Mouse (Mus musculus) CH12.LX (cell line): ENCODE measurements around the gene N4bp2l1. TPM values are rescaled to one million over a fixed set of nuclear protein-coding genes. Genes with fewer than 3 reads are reported as not detected.

Experiments used
- DNase-seq: peaks from one replicate; pipeline ENCODE4 v3.0.0-alpha.2; 2013; ENCODE audit errors: extremely low read depth
- H3K27ac ChIP-seq: 2 replicates; pipeline ENCODE4 v1.5.1; 2012; ENCODE audit warnings: low read depth, mild to moderate bottlenecking, control low read depth, moderate library complexity; ENCODE audit not compliant: insufficient read depth
- H3K27me3 ChIP-seq: replicated peaks from 2 replicates; pipeline ENCODE3; 2012; ENCODE audit warnings: inconsistent platforms
- H3K36me3 ChIP-seq, 2 experiments: replicated peaks in 1 of 2; 2 replicates each; pipeline versions ENCODE3 to v1.6.1; 2012; ENCODE audit warnings: inconsistent platforms in 1 of 2, low read length in 1 of 2, mild to moderate bottlenecking in 1 of 2, mixed read lengths in 1 of 2, moderate library complexity in 1 of 2; ENCODE audit not compliant: control insufficient read depth in 1 of 2, insufficient read depth in 1 of 2
- H3K4me1 ChIP-seq, 2 experiments: 2 replicates each; pipeline ENCODE4 v1.6.1; 2012; ENCODE audit warnings: inconsistent platforms in 1 of 2, moderate library complexity in 1 of 2; ENCODE audit not compliant: insufficient read depth in 2 of 2, control insufficient read depth in 1 of 2
- H3K4me2 ChIP-seq: 2 replicates; pipeline ENCODE4 v1.6.1; 2012; ENCODE audit warnings: low read depth, mild to moderate bottlenecking, control low read depth; ENCODE audit not compliant: poor library complexity, insufficient read depth, severe bottlenecking
- H3K4me3 ChIP-seq, 3 experiments: fragments of 150-350 bp in 1 of 3; sonication (generic) in 1 of 3; replicated peaks in 1 of 3; 2 replicates each; pipeline versions ENCODE3 to v1.5.1; 2011 to 2012; ENCODE audit warnings: low read depth in 2 of 3, low read length in 2 of 3, mild to moderate bottlenecking in 2 of 3, moderate library complexity in 2 of 3, control low read depth in 1 of 3, improper control_type of control experiment in 1 of 3, inconsistent platforms in 1 of 3, mixed read lengths in 1 of 3; ENCODE audit not compliant: poor library complexity in 1 of 3
- H3K79me2 ChIP-seq: replicated peaks from 2 replicates; pipeline ENCODE4 v1.6.1; 2012; ENCODE audit warnings: mild to moderate bottlenecking, moderate library complexity; ENCODE audit not compliant: control insufficient read depth, poor library complexity, insufficient read depth, severe bottlenecking; ENCODE audit errors: extremely low read depth
- H3K9ac ChIP-seq: 2 replicates; pipeline ENCODE4 v1.6.1; 2012; ENCODE audit warnings: low read depth, mild to moderate bottlenecking, control low read depth, moderate library complexity; ENCODE audit not compliant: insufficient read depth
- H3K9me3 ChIP-seq: replicated peaks from 2 replicates; pipeline ENCODE3; 2012; ENCODE audit warnings: low read length, inconsistent platforms, mixed read lengths
- CTCF ChIP-seq, 2 experiments: IDR thresholded peaks in 1 of 2; conservative IDR thresholded peaks in 1 of 2; 2 replicates each; pipeline ENCODE4 v1.5.1; 2011 to 2012; ENCODE audit warnings: low read depth in 2 of 2, low read length in 2 of 2, improper control_type of control experiment in 1 of 2, inconsistent platforms in 1 of 2, mild to moderate bottlenecking in 1 of 2, moderate library complexity in 1 of 2
- ELF1 ChIP-seq: IDR thresholded peaks from 2 replicates; pipeline ENCODE4 v1.6.1; 2014; ENCODE audit warnings: low read depth, mild to moderate bottlenecking, inconsistent platforms, low read length, improper control_type of control experiment
- IRF4 ChIP-seq: IDR thresholded peaks from 2 replicates; pipeline ENCODE4 v1.6.1; 2014; ENCODE audit warnings: low read depth, mild to moderate bottlenecking, inconsistent platforms, low read length, improper control_type of control experiment
- JUN ChIP-seq: IDR thresholded peaks from 2 replicates; pipeline ENCODE4 v1.6.1; 2011; ENCODE audit warnings: low read depth, mild to moderate bottlenecking, low read length, improper control_type of control experiment, moderate library complexity; ENCODE audit not compliant: insufficient read depth
- JUND ChIP-seq: conservative IDR thresholded peaks from 2 replicates; pipeline ENCODE4 v1.6.1; 2011; ENCODE audit warnings: low read depth, low read length, improper control_type of control experiment
- MAZ ChIP-seq: IDR thresholded peaks from 2 replicates; pipeline ENCODE4 v1.6.1; 2012; ENCODE audit warnings: low read depth, mild to moderate bottlenecking, inconsistent platforms, low read length, improper control_type of control experiment, moderate library complexity
- MEF2A ChIP-seq: IDR thresholded peaks from 2 replicates; pipeline ENCODE4 v1.6.1; 2014; ENCODE audit warnings: low read depth, mild to moderate bottlenecking, inconsistent platforms, low read length, improper control_type of control experiment, borderline replicate concordance
- MYC ChIP-seq: IDR thresholded peaks from 2 replicates; pipeline ENCODE4 v1.6.1; 2011; ENCODE audit warnings: low read depth, mild to moderate bottlenecking, improper control_type of control experiment, low read length
- NRF1 ChIP-seq: IDR thresholded peaks from 2 replicates; pipeline ENCODE4 v1.6.1; 2014; ENCODE audit warnings: low read depth, mild to moderate bottlenecking, inconsistent platforms, low read length, improper control_type of control experiment, moderate library complexity
- PAX5 ChIP-seq: IDR thresholded peaks from 2 replicates; pipeline ENCODE4 v1.6.1; 2012; ENCODE audit warnings: low read length, inconsistent platforms, mixed read lengths
- POLR2AphosphoS2 ChIP-seq: IDR thresholded peaks from 2 replicates; pipeline ENCODE4 v1.6.1; 2011; ENCODE audit warnings: low read depth, low read length, improper control_type of control experiment
- RCOR1 ChIP-seq: conservative IDR thresholded peaks from 2 replicates; pipeline ENCODE4 v1.6.1; 2012; ENCODE audit warnings: low read depth, mild to moderate bottlenecking, inconsistent platforms, low read length, improper control_type of control experiment
- SMC3 ChIP-seq: IDR thresholded peaks from 2 replicates; pipeline ENCODE4 v1.6.1; 2011; ENCODE audit warnings: low read depth, low read length, improper control_type of control experiment
- TBP ChIP-seq: conservative IDR thresholded peaks from 2 replicates; pipeline ENCODE4 v1.6.1; 2011; ENCODE audit warnings: low read depth, low read length, improper control_type of control experiment
- TCF12 ChIP-seq: IDR thresholded peaks from 2 replicates; pipeline ENCODE4 v1.6.1; 2014; ENCODE audit warnings: low read depth, mild to moderate bottlenecking, inconsistent platforms, low read length, improper control_type of control experiment
- ZC3H11A ChIP-seq: IDR thresholded peaks from 2 replicates; pipeline ENCODE4 v1.6.1; 2012; ENCODE audit warnings: low read depth, mild to moderate bottlenecking, inconsistent platforms, low read length, improper control_type of control experiment
- ZMIZ1 ChIP-seq: IDR thresholded peaks from 2 replicates; pipeline ENCODE4 v1.6.1; 2012; ENCODE audit warnings: low read depth, mild to moderate bottlenecking, inconsistent platforms, low read length, improper control_type of control experiment
- dilution Hi-C: fragments of 300-500 bp; cut with MboI; formaldehyde crosslinking; loops from 2 replicates; pipeline ENCODE4 v1.14.3; 2020; ENCODE audit warnings: low sequenced_read_pairs; ENCODE audit not compliant: extremely low pct_unique_long_range_greater_than_20kb, extremely low pct_ligation_motif_present
- in situ Hi-C: fragments of 300-500 bp; cut with MboI; formaldehyde crosslinking; loops from 3 replicates; pipeline ENCODE4 v1.14.3; 2019; ENCODE audit warnings: low sequenced_read_pairs, low pct_ligation_motif_present, low pct_unique_long_range_greater_than_20kb, mixed read lengths
- polyA plus RNA-seq: library from polyadenylated mRNA; unstranded; fragments of >175 nt; gene quantifications from 2 replicates; pipeline ENCODE4 v1.2.1, GENCODE M21; 2012; ENCODE audit warnings: low read depth; ENCODE audit not compliant: insufficient read length
- total RNA-seq, 2 experiments: library from RNA; depleted of rRNA; stranded (reverse); fragments of 300-350 nt in 1 of 2; fragments of >200 nt in 1 of 2; gene quantifications; 2 replicates each; pipeline ENCODE4 v1.2.3; 2012 to 2014

The N4bp2l1 gene
- total and polyA plus RNA-seq, 3 experiments, result 9.5 to 18.6 (median 10.2) TPM

DNA sequence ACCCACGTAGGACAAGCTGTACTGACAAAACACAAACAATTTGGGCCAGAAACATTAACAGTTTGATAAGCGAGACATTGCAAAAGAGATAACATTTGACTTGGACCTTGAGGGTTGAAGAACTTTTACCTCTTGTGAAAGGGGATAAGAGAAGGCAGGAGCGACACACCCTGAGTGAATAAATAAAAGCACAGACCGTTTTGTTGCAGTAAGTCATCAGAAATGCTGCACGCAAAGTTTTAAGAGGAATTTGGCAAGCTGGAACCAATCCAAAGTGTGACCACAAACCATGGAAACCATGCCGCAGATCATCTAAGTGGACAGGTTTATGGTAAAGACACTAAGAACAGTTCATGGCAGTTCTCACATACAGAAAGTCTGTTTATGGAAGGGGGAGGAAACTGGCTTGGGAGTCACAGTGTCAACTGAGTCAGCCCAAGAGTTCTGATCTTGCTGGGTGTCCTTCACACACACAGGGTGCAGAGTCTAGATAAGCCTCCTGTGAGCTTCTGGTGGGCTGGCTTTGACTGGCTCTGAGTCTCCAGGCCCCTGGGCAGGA is 18.3 kb downstream of the N4bp2l1 start:
- H3K9me3 ChIP-seq, result no peaks in the 10 kb centered on the region
- no peaks in the 10 kb centered on the region for H3K79me2 ChIP-seq
- H3K27ac ChIP-seq, result no peak overlapping the region
- in situ Hi-C loops, result no loop called here
- DNase-seq, result no peak
- no peaks in the 10 kb centered on the region for H3K27me3 ChIP-seq
- no peak overlapping the region for H3K9ac ChIP-seq
- no peak overlapping the region for H3K4me3 ChIP-seq
- H3K4me1 ChIP-seq, result peaks cover 6 to 7% of the 10 kb centered on the region in 2 experiments
- dilution Hi-C loops, result no loop called here
- no peak for TF ChIP-seq ELF1
- TF ChIP-seq ZC3H11A, result no peak
- no peak for TF ChIP-seq ZMIZ1
- H3K36me3 ChIP-seq, result peaks cover 7 to 34% of the 10 kb centered on the region in 2 experiments
- H3K4me2 ChIP-seq, result no peak overlapping the region

DNA sequence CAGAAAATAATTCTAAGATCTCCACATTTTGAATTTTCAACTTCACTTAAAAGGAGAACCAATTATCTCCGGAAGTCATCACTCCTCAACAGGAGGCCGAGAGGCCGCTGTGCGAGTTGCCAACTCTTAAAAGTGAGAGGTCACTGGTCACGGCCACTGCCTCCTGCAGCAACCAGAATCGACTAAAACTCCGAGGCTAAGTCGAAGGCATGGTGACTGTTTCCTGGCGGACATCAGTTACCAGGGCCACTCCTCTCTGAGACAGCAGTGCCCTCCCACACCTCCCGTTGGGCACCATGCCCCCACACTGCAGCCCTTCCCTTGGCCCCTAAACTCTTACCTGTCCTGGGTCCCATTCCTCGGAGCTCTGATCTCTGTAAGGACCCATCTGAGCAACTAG is 20.2 kb downstream of the N4bp2l1 start:
- Histone ChIP-seq H3K27me3 (no peaks in the 10 kb centered on the region), H3K79me2 (no peaks in the 10 kb centered on the region), H3K27ac (no peak overlapping the region), H3K4me1 (no peaks in the 10 kb centered on the region), H3K9ac (no peak overlapping the region), H3K4me3 (no peak overlapping the region), H3K9me3 (no peaks in the 10 kb centered on the region), H3K36me3 (peaks cover 16 to 47% of the 10 kb centered on the region in 2 experiments), H3K4me2 (no peak overlapping the region)
- DNase-seq, result no peak
- in situ Hi-C loops, result no loop called here
- dilution Hi-C loops, result no loop called here
- TF ChIP-seq PAX5 (no peak), TCF12 (no peak), SMC3 (no peak), ELF1 (no peak), MYC (no peak), CTCF (conservative IDR thresholded peaks at IDR 0.05 in 1 of 2, IDR thresholded peaks at IDR 0.05 in 1 of 2; ENCODE audit: low read depth in 2 of 2, low read length in 2 of 2) (no peak), TBP (no peak), RCOR1 (no peak), ZC3H11A (no peak), POLR2AphosphoS2 (no peak), MAZ (no peak), JUND (no peak), MEF2A (no peak), IRF4 (no peak), NRF1 (no peak), JUN (no peak), ZMIZ1 (no peak)
